Mouse (Mus musculus): ENCODE results near the gene Nap1l1. TPM values are rescaled to one million over a fixed set of nuclear protein-coding genes. Genes with fewer than 3 reads are reported as not detected.

Gene Nap1l1
- polyA plus RNA-seq, 1 experiment: 1,280 TPM

DNA sequence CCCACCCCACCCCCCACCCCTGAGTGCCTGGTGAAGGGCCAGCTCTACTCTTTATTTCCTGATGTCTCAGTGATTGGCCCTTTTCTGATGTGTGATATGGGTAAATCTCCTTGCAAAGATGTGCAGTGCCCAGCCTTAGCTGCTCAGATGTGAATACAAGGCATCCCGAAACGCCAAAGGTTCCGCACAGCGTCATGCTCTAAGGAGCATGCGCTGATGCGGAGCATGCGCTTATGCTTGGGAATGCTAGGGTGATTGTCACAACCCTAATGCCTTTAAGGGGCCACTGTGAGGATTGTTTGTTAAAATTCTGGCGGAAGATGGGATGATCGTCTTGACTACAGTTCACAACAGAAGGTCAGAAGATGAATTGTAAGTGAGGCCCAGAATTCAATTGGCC, 67.7 kb downstream of the Nap1l1 start:
- H3K36me3 ChIP-seq (ENCODE audit: control insufficient read depth, insufficient read depth, low read length, poor library complexity, severe bottlenecking): no peaks in the 10 kb centered on the region
- H3K4me3 ChIP-seq (ENCODE audit: low read depth, low read length): no peak overlapping the region
- H3K27me3 ChIP-seq (ENCODE audit: control insufficient read depth, insufficient read depth, low read length, poor library complexity, severe bottlenecking): no peaks in the 10 kb centered on the region
- no peak overlapping the region for H3K27ac ChIP-seq (ENCODE audit: insufficient read depth, low read length)
- no peak for TF ChIP-seq CTCF (IDR thresholded peaks at IDR 0.05; ENCODE audit: low read depth, low read length)
- no peak overlapping the region for H3K9ac ChIP-seq (ENCODE audit: low read depth, poor library complexity, severe bottlenecking)
- H3K4me1 ChIP-seq (ENCODE audit: control insufficient read depth, insufficient read depth, low read length): peaks cover 3% of the 10 kb centered on the region
- peaks cover 8% of the 10 kb centered on the region for H3K9me3 ChIP-seq (replicated peaks; ENCODE audit: control insufficient read depth, insufficient read depth, low read length, poor library complexity, severe bottlenecking)

- Histone ChIP-seq H3K4me1 (ENCODE audit: control insufficient read depth, insufficient read depth, low read length) (peaks cover 3% of the 10 kb centered on the region), H3K27me3 (ENCODE audit: control insufficient read depth, insufficient read depth, low read length, poor library complexity, severe bottlenecking) (no peaks in the 10 kb centered on the region), H3K27ac (ENCODE audit: insufficient read depth, low read length) (no peak overlapping the region), H3K36me3 (ENCODE audit: control insufficient read depth, insufficient read depth, low read length, poor library complexity, severe bottlenecking) (no peaks in the 10 kb centered on the region), H3K9ac (ENCODE audit: low read depth, poor library complexity, severe bottlenecking) (no peak overlapping the region), H3K9me3 (replicated peaks; ENCODE audit: control insufficient read depth, insufficient read depth, low read length, poor library complexity, severe bottlenecking) (peaks cover 8% of the 10 kb centered on the region), H3K4me3 (ENCODE audit: low read depth, low read length) (no peak overlapping the region)
- TF ChIP-seq POLR2A (IDR thresholded peaks at IDR 0.05; ENCODE audit: insufficient read depth, low read length) (no peak), CTCF (IDR thresholded peaks at IDR 0.05; ENCODE audit: low read depth, low read length) (no peak), EP300 (IDR thresholded peaks at IDR 0.05; ENCODE audit: insufficient read depth, low read depth, low read length) (no peak)
These were observed 70.1 kb downstream of the Nap1l1 start for GRCm38 (mm10) chr10:111543106-111543505.

DNA sequence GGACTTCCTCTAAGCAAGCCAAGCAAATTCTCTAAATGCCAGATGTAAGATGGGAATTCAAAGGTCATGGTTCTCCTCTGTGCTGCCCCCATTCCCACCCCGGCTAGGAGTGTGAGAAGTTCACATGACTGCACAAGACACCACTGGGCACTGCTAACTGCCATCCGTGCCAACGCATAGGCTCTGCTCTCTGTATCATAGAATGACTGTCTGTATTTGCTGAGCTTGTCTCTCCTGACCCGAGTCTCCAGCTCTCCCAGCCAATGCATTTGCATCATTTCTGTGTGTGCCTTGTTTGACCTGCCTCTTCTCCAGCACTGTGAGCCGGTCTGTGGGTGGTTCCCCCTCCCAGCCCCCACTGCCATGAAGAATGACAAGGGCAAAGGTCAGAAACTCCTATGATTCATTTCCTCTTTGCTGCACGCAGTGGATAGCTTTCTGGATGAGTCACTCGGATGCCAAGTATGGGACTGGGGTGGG, 70.8 kb downstream of the Nap1l1 start:
- TF ChIP-seq EP300 (IDR thresholded peaks at IDR 0.05; ENCODE audit: insufficient read depth, low read depth, low read length) (no peak), POLR2A (IDR thresholded peaks at IDR 0.05; ENCODE audit: insufficient read depth, low read length) (no peak), CTCF (IDR thresholded peaks at IDR 0.05; ENCODE audit: low read depth, low read length) (no peak)
- H3K27me3 ChIP-seq (ENCODE audit: control insufficient read depth, insufficient read depth, low read length, poor library complexity, severe bottlenecking): no peaks in the 10 kb centered on the region
- H3K4me1 ChIP-seq (ENCODE audit: control insufficient read depth, insufficient read depth, low read length): peaks cover 3% of the 10 kb centered on the region
- peaks cover 8% of the 10 kb centered on the region for H3K9me3 ChIP-seq (replicated peaks; ENCODE audit: control insufficient read depth, insufficient read depth, low read length, poor library complexity, severe bottlenecking)
- H3K27ac ChIP-seq (ENCODE audit: insufficient read depth, low read length): no peak overlapping the region
- H3K36me3 ChIP-seq (ENCODE audit: control insufficient read depth, insufficient read depth, low read length, poor library complexity, severe bottlenecking): no peaks in the 10 kb centered on the region
- H3K9ac ChIP-seq (ENCODE audit: low read depth, poor library complexity, severe bottlenecking): no peak overlapping the region
- H3K4me3 ChIP-seq (ENCODE audit: low read depth, low read length): no peak overlapping the region

DNA sequence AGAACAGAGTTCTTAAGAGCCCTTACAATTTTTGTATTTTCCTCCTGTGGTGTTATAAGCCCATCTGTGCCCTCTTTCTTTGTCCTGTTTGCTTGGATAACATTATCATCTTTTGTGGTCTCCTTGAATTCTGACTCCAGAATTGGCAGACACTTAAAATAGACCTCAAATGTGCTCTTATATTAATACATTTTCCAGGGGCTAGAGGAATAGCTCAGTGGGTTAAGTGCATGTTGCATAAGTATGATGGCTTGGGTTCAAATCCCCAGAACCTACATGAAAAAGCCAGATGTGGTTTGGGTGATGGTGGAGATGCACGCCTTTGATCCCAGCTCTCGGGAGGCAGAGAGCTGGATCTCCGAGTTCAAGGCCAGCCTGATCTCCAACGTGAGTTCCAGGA, 71.3 kb downstream of the Nap1l1 start:
- H3K4me3 ChIP-seq (ENCODE audit: low read depth, low read length): no peak overlapping the region
- H3K4me1 ChIP-seq (ENCODE audit: control insufficient read depth, insufficient read depth, low read length): peaks cover 3% of the 10 kb centered on the region
- H3K27ac ChIP-seq (ENCODE audit: insufficient read depth, low read length): no peak overlapping the region
- H3K9ac ChIP-seq (ENCODE audit: low read depth, poor library complexity, severe bottlenecking): no peak overlapping the region
- no peaks in the 10 kb centered on the region for H3K36me3 ChIP-seq (ENCODE audit: control insufficient read depth, insufficient read depth, low read length, poor library complexity, severe bottlenecking)
- TF ChIP-seq POLR2A (IDR thresholded peaks at IDR 0.05; ENCODE audit: insufficient read depth, low read length): no peak
- no peak for TF ChIP-seq EP300 (IDR thresholded peaks at IDR 0.05; ENCODE audit: insufficient read depth, low read depth, low read length)
- no peak for TF ChIP-seq CTCF (IDR thresholded peaks at IDR 0.05; ENCODE audit: low read depth, low read length)
- no peaks in the 10 kb centered on the region for H3K27me3 ChIP-seq (ENCODE audit: control insufficient read depth, insufficient read depth, low read length, poor library complexity, severe bottlenecking)
- H3K9me3 ChIP-seq (replicated peaks; ENCODE audit: control insufficient read depth, insufficient read depth, low read length, poor library complexity, severe bottlenecking): peaks cover 8% of the 10 kb centered on the region

DNA sequence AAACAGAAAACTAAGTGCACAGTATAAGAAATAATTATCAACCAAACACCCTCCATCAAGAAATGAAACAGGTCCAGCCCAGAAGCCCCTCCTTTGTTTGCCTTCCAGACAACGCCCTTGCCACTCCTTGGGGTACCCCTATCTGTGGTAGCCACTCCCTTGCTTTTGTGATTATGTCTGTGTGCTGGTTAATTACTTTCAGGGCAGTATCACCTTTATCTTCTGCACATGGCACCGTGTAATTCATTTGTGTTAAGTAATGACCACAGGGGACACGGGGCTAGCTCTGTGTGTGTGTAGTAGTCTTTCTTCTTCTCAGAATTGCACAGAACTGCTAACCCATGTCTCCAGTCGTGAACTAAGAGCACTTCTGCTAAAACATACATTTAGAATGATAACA, 72.6 kb downstream of the Nap1l1 start:
- Histone ChIP-seq H3K9me3 (replicated peaks; ENCODE audit: control insufficient read depth, insufficient read depth, low read length, poor library complexity, severe bottlenecking) (peaks cover 8% of the 10 kb centered on the region), H3K4me3 (ENCODE audit: low read depth, low read length) (no peak overlapping the region), H3K9ac (ENCODE audit: low read depth, poor library complexity, severe bottlenecking) (no peak overlapping the region), H3K36me3 (ENCODE audit: control insufficient read depth, insufficient read depth, low read length, poor library complexity, severe bottlenecking) (no peaks in the 10 kb centered on the region), H3K27ac (ENCODE audit: insufficient read depth, low read length) (no peak overlapping the region), H3K4me1 (ENCODE audit: control insufficient read depth, insufficient read depth, low read length) (peaks cover 2% of the 10 kb centered on the region), H3K27me3 (ENCODE audit: control insufficient read depth, insufficient read depth, low read length, poor library complexity, severe bottlenecking) (no peaks in the 10 kb centered on the region)
- no peak for TF ChIP-seq CTCF (IDR thresholded peaks at IDR 0.05; ENCODE audit: low read depth, low read length)
- no peak for TF ChIP-seq POLR2A (IDR thresholded peaks at IDR 0.05; ENCODE audit: insufficient read depth, low read length)
- no peak for TF ChIP-seq EP300 (IDR thresholded peaks at IDR 0.05; ENCODE audit: insufficient read depth, low read depth, low read length)

Other genes starting within 250 kb of the Nap1l1 start
- gene Bbs10, start 174.5 kb upstream of the Nap1l1 start, polyA plus RNA-seq (2011; ENCODE audit: insufficient read depth, insufficient read length, low read depth, missing spikeins): 3.4 and 4.4 TPM in 2 replicates
- gene Phlda1, start 33.1 kb downstream of the Nap1l1 start, polyA plus RNA-seq (2011; ENCODE audit: insufficient read depth, insufficient read length, low read depth, missing spikeins): 12.6 and 15.3 TPM in 2 replicates